Mouse (Mus musculus) lung, embryonic 16.5 days (tissue): ENCODE results near the gene Naxd. TPM values are rescaled to one million over a fixed set of nuclear protein-coding genes. Genes with fewer than 3 reads are reported as not detected.
A peak's percentile ranks its signal among the peaks of the same experiment; 100 is the strongest.
"Not testable (repeated sequence)": the region's sequence is repeated elsewhere in the genome, so short reads cannot be mapped to it uniquely, and the experiment has no call there.

Experiments used
- ATAC-seq: fragments of 200-750 bp; cut with Nextera tagmentation; 2 replicates; pipeline ENCODE4 v1.8.0; 2017; ENCODE audit warnings: low read depth, mild to moderate bottlenecking, moderate library complexity
- H3K27ac ChIP-seq: fragments of 300-500 bp; sonication (generic); 2 replicates; pipeline ENCODE4 v1.5.1; 2014; ENCODE audit warnings: mild to moderate bottlenecking, control low read depth, low read length
- H3K27me3 ChIP-seq: fragments of 300-500 bp; sonication (generic); 2 replicates; pipeline ENCODE4 v1.6.1; 2014; ENCODE audit warnings: low read depth, low read length, mixed read lengths; ENCODE audit not compliant: control insufficient read depth, insufficient read depth
- H3K36me3 ChIP-seq: fragments of 300-500 bp; sonication (generic); 2 replicates; pipeline ENCODE4 v1.6.1; 2014; ENCODE audit warnings: low read length; ENCODE audit not compliant: control insufficient read depth, insufficient read depth
- H3K4me1 ChIP-seq: fragments of 300-500 bp; sonication (generic); replicated peaks from 2 replicates; pipeline ENCODE4 v1.6.1; 2014; ENCODE audit warnings: low read length, mixed read lengths; ENCODE audit not compliant: control insufficient read depth, insufficient read depth
- H3K4me2 ChIP-seq: fragments of 300-500 bp; sonication (generic); 2 replicates; pipeline ENCODE4 v1.6.1; 2014; ENCODE audit warnings: low read depth, low read length, control low read depth
- H3K4me3 ChIP-seq: fragments of 300-500 bp; sonication (generic); 2 replicates; pipeline ENCODE4 v1.5.1; 2014; ENCODE audit warnings: mild to moderate bottlenecking, low read length, control low read depth
- H3K9ac ChIP-seq: fragments of 300-500 bp; sonication (generic); 2 replicates; pipeline ENCODE4 v1.6.1; 2014; ENCODE audit warnings: low read length, control low read depth
- H3K9me3 ChIP-seq: fragments of 300-500 bp; sonication (generic); 2 replicates; pipeline ENCODE4 v1.6.1; 2016; ENCODE audit warnings: low read length; ENCODE audit not compliant: control insufficient read depth
- WGBS: fragments of 180-500 bp; shearing (Covaris S2); extraction: QIAGEN DNeasy Blood & Tissue Kit; methylation state at CpG from one replicate; pipeline ENCODE4 v1.1.7; 2014; 5-methylcytosine and 5-hydroxymethylcytosine counted together
- polyA plus RNA-seq: library from polyadenylated mRNA; unstranded; fragments of >200 nt; fragmentation: Nextera tagmentation; extraction: Ambion mirVana; gene quantifications from 2 replicates; pipeline ENCODE4 v1.2.1, GENCODE M21; 2015

Naxd gene
- polyA plus RNA-seq, 1 experiment from 2014 or later = 164 TPM

DNA sequence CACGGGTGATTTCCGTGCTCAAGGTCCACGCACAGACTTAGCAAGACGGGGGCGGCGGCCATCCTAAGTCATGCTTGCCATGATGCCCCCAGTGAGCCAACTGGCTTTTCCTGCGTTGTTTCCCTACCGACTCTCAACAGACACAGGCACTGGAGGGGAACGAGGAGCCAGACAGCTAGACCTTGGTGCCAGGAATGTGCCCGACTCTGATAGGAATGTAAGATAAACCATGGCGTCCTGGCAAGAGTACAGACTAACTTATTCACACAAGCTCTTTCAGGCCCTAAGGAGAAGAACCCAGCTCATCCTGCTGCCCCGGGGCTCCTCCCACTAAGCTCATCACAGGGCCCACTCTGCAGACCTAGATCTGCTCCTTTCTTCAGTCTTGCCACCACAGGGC, 44.7 kb downstream of the Naxd start:
- WGBS = 85% methylated on average over 12 of the region's 12 CpGs
- H3K4me3 ChIP-seq = no peak overlapping the region
- H3K4me1 ChIP-seq = no peaks in the 10 kb centered on the region
- peaks cover 9% of the 10 kb centered on the region for H3K36me3 ChIP-seq
- H3K9me3 ChIP-seq = no peaks in the 10 kb centered on the region
- no peak overlapping the region for H3K9ac ChIP-seq
- H3K27ac ChIP-seq = no peak overlapping the region
- ATAC-seq = no peak
- H3K4me2 ChIP-seq = no peak overlapping the region
- no peaks in the 10 kb centered on the region for H3K27me3 ChIP-seq

- H3K27ac ChIP-seq = no peak overlapping the region
- H3K4me2 ChIP-seq = no peak overlapping the region
- H3K9ac ChIP-seq = no peak overlapping the region
- ATAC-seq = no peak
- no peaks in the 10 kb centered on the region for H3K27me3 ChIP-seq
- H3K4me3 ChIP-seq = no peak overlapping the region
- WGBS = 79% methylated on average over 4 of the region's 4 CpGs
- no peaks in the 10 kb centered on the region for H3K4me1 ChIP-seq
- no peaks in the 10 kb centered on the region for H3K9me3 ChIP-seq
- H3K36me3 ChIP-seq = peaks cover 7% of the 10 kb centered on the region; the same call in 1 of the 2 replicates
Observed at GRCm38 (mm10) chr8:11542866-11543265, 45.6 kb downstream of the Naxd start.

- no peak for ATAC-seq
- Histone ChIP-seq H3K36me3 (peaks cover 7% of the 10 kb centered on the region), H3K27me3 (no peaks in the 10 kb centered on the region), H3K4me1 (no peaks in the 10 kb centered on the region; the same call in 1 of the 2 replicates), H3K9me3 (no peaks in the 10 kb centered on the region), H3K27ac (no peak overlapping the region), H3K4me2 (no peak overlapping the region), H3K9ac (no peak overlapping the region), H3K4me3 (no peak overlapping the region)
- 36% methylated on average over 3 of the region's 3 CpGs for WGBS
Observed at GRCm38 (mm10) chr8:11544386-11544785, 47.1 kb downstream of the Naxd start.

- peaks cover 9% of the 10 kb centered on the region for H3K4me1 ChIP-seq
- WGBS = 60% methylated on average over 6 of the region's 6 CpGs
- H3K4me3 ChIP-seq = no peak overlapping the region
- peaks cover 4% of the 10 kb centered on the region for H3K36me3 ChIP-seq
- no peak overlapping the region for H3K4me2 ChIP-seq
- no peak overlapping the region for H3K9ac ChIP-seq
- H3K27ac ChIP-seq = no peak overlapping the region
- no peak for ATAC-seq
- H3K27me3 ChIP-seq = no peaks in the 10 kb centered on the region
- no peaks in the 10 kb centered on the region for H3K9me3 ChIP-seq
Observed at GRCm38 (mm10) chr8:11547063-11547462, 49.8 kb downstream of the Naxd start.

DNA sequence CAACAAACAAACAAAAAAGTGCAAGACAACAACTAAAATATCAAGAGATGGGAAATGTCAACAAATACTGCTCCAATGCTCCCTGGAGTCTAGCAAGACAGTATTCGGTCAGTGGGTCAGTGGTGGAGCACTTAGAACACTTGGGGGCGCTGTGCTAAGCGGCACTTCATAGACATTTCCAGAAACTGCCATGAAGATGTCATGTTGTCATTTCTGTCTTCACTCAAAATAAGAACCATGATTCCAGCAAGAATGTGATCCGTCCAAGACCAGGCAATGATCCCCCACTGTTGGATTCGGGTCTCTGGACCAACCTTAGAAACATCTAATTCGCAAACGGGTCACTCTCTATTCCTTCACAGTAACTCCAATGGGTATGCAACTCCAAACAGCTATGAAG, 52.4 kb downstream of the Naxd start:
- Histone ChIP-seq H3K9ac (peak overlapping the region; percentile 92; the same call in 1 of the 2 replicates), H3K4me3 (peak overlapping the region; percentile 85), H3K4me1 (peaks cover 14% of the 10 kb centered on the region), H3K36me3 (no peaks in the 10 kb centered on the region; the same call in none of the 2 replicates), H3K4me2 (peak overlapping the region; percentile 72), H3K27me3 (no peaks in the 10 kb centered on the region), H3K9me3 (no peaks in the 10 kb centered on the region), H3K27ac (peak overlapping the region; percentile 96; the same call in 1 of the 2 replicates)
- no peak for ATAC-seq
- 12% methylated on average over 7 of the region's 7 CpGs for WGBS

GRCm38 (mm10) chr8:11550281-11550948, 53.1 kb downstream of the Naxd start, which contains the start of gene Cars2:
Cars2 (minus strand) TSS chr8:11550783.
- ATAC-seq = peak; percentile 77
- WGBS = 0% methylated on average over 53 of the region's 53 CpGs
- peak within 1 kb of the TSS; percentile 96 for H3K27ac ChIP-seq

DNA sequence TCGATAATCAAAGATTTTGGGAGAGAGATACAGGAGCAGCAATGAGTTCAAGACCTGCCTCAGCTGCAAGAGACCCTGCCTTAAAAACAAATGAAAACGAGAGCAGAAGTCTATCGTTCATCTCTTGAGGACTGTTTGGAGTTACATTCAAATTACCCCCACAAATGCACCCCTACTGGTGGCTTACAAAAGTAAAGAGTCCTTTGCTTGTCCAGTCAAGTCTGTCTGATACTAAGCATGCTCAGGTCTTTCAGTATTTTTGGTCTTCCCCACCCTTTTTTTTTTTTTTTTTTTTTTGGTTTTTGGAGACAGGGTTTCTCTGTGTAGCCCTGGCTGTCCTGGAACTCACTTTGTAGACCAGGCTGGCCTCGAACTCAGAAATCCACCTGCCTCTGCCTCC, 54.2 kb downstream of the Naxd start:
- not testable (repeated sequence) for ATAC-seq, H3K4me3 ChIP-seq, H3K27ac ChIP-seq, H3K9me3 ChIP-seq, H3K27me3 ChIP-seq, H3K36me3 ChIP-seq, H3K9ac ChIP-seq, H3K4me2 ChIP-seq
- WGBS = 68% methylated on average over 4 of the region's 4 CpGs
- peaks cover 14% of the 10 kb centered on the region for H3K4me1 ChIP-seq

More at GRCm38 (mm10) chr8:11550281-11550948, 53.1 kb downstream of the Naxd start, which contains the start of gene Cars2:
- Histone ChIP-seq H3K9ac (peak within 1 kb of the TSS; percentile 92), H3K4me2 (peak within 1 kb of the TSS; percentile 72), H3K27me3 (no peaks in the 10 kb centered on the region), H3K4me3 (peak within 1 kb of the TSS; percentile 85), H3K36me3 (no peaks in the 10 kb centered on the region; the same call in none of the 2 replicates), H3K4me1 (peaks cover 14% of the 10 kb centered on the region), H3K9me3 (no peaks in the 10 kb centered on the region)

- Histone ChIP-seq H3K36me3 (no peaks in the 10 kb centered on the region; the same call in 1 of the 2 replicates), H3K4me3 (no peak overlapping the region), H3K27ac (no peak overlapping the region), H3K27me3 (no peaks in the 10 kb centered on the region), H3K4me2 (no peak overlapping the region), H3K9me3 (no peaks in the 10 kb centered on the region), H3K9ac (no peak overlapping the region), H3K4me1 (peaks cover 14% of the 10 kb centered on the region)
- WGBS = 82% methylated on average over 10 of the region's 10 CpGs
- no peak for ATAC-seq
Observed at GRCm38 (mm10) chr8:11552390-11552789, 55.1 kb downstream of the Naxd start.

DNA sequence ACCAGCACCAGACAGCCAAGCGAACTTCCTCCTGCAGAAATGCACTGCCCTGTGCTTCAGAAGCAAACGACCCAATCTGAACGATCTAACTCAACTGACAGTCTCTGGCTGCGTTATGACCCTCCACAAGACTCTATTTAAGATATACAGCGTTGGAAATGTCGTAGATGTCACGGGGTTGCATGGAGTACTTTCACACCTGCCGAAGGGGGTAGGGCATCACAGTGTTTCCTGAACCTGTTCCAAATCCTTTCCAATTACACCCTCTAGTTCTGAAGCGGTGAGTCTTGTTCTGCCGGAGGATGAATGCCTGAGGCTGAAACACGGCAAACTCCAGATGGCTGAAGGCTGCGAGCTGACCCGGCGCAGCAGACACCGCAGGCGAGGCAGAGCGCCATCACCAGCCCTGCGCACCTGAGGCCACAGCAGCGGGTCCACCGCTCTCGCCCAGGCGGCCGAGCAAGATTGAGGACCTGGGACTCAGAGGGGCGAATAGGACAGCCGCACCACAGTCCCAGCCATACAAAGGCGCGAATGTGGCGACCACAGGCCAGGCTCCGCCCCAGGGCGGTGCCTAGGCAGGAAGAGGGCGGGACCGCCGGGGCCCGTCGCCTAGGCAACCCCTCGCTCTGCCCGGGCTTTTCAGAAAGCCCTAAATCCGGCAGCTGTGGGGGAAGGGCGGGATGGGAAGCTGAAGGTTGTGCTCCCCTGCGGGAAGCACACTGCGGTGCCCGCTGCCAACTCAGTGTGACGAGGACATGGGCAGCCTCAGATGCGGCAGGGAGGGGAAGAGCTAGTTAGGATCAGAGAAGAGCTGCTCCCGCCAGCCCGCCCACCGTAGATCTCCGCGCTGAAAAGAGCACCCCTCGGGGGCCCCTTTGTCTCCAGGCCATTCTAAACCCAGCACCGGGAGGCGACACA, 57.8 kb downstream of the Naxd start, which contains the start of gene Ing1:
Ing1 (plus strand) TSS at position 773 of the 921 bp plus-strand sequence.
- H3K4me2 ChIP-seq = peak within 1 kb of the TSS; percentile 88
- peak; percentile 76 for ATAC-seq
- no peaks in the 10 kb centered on the region for H3K36me3 ChIP-seq
- H3K9me3 ChIP-seq = no peaks in the 10 kb centered on the region
- peak within 1 kb of the TSS; percentile 93 for H3K4me3 ChIP-seq
- WGBS = under 1% methylated on average over 52 of the region's 52 CpGs
- peaks cover 20% of the 10 kb centered on the region for H3K4me1 ChIP-seq
- H3K9ac ChIP-seq = peak within 1 kb of the TSS; percentile 94
- peak within 1 kb of the TSS; percentile 100 for H3K27ac ChIP-seq
- no peaks in the 10 kb centered on the region for H3K27me3 ChIP-seq
